Mouse (Mus musculus) megakaryocyte, embryonic 14.5 days (primary cell): ENCODE measurements around the gene Cpa4.

Experiments used
- FLI1 ChIP-seq: IDR thresholded peaks from 2 replicates; pipeline ENCODE4 v1.6.1; 2012; ENCODE audit warnings: low read length, inconsistent platforms, mixed read lengths
- GATA1 ChIP-seq: IDR thresholded peaks from 3 replicates; pipeline ENCODE4 v1.6.1; 2012; ENCODE audit warnings: mixed read lengths, low read length, inconsistent platforms, borderline replicate concordance

DNA sequence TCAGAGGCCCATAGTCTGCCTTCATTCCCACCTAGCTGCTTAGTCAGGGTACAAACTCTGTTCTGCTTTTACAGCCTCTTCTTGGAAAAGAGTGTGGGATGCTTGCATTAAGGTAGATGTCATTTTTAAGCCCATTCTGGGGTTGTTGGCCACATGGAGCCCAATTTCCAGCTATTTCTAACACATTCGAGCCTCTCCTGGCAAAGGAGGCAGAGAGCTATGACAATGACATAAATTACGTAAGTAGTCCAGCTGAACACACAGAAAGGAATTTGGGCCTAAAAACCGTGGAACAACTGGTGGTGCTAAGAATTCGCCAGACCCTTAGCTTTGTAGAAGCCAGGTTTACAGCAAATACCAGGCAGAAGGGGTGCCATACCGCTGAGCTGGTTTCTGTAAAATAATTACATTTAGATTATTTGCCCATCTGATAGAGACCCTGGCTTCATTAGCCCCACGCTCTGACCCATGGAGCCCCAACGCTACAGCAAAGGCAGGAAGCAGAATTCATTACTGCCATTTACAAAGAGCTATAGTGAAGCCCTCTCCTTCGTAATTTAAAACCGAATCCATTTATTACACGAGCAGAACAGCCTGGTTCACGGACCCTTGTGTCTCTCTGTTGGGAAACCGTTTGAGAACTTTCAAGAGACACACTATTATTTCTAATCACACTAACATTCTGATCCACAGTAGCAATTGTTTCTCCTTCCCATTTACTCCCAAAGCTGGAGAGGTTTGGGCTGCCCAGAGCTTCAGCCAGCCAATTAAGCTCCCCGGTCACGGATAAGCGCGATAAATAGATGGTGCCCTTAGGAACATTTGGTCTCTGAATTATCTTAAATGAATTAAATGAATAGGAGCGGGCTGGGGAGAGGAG is 12.0 kb downstream of the Cpa4 start:
- TF ChIP-seq GATA1 (no peak), FLI1 (no peak)
